Mouse (Mus musculus) lung, adult 2 months (tissue): Measurements from ENCODE around the gene Hspbap1. TPM values are rescaled to one million over a fixed set of nuclear protein-coding genes. Genes with fewer than 3 reads are reported as not detected.

Experiments
- DNase-seq: peaks from one replicate; pipeline ENCODE4 v3.0.0; 2022
- H3K4me1 ChIP-seq: fragments of 200-500 bp; 2 replicates; pipeline ENCODE4 v1.6.1; 2011; ENCODE audit warnings: low read length; ENCODE audit not compliant: control insufficient read depth, insufficient read depth
- H3K4me3 ChIP-seq: fragments of 200-500 bp; replicated peaks from 2 replicates; pipeline ENCODE3; 2011; ENCODE audit warnings: low read depth, mild to moderate bottlenecking, control low read depth, low read length; ENCODE audit errors: extremely low read depth
- CTCF ChIP-seq: fragments of 200-500 bp; IDR thresholded peaks from 2 replicates; pipeline ENCODE4 v1.5.1; 2011; ENCODE audit warnings: mild to moderate bottlenecking, low read length, control low read depth; ENCODE audit not compliant: insufficient read depth
- POLR2A ChIP-seq: fragments of 200-500 bp; IDR thresholded peaks from 2 replicates; pipeline ENCODE4 v1.6.1; 2011; ENCODE audit warnings: low read depth, mild to moderate bottlenecking, control low read depth, low read length, borderline replicate concordance; ENCODE audit errors: extremely low read depth
- WGBS: fragments of 180-500 bp; shearing (Covaris S2); methylation state at CpG from one replicate; pipeline ENCODE4 v1.1.7; 2018; 5-methylcytosine and 5-hydroxymethylcytosine counted together
- polyA plus RNA-seq: library from polyadenylated mRNA; depleted of rRNA; stranded (reverse); fragments of >200 nt; gene quantifications from 2 replicates; pipeline ENCODE4 v1.2.3, GENCODE M21; 2012

The Hspbap1 gene
- polyA plus RNA-seq, 1 experiment = 5.8 TPM

DNA sequence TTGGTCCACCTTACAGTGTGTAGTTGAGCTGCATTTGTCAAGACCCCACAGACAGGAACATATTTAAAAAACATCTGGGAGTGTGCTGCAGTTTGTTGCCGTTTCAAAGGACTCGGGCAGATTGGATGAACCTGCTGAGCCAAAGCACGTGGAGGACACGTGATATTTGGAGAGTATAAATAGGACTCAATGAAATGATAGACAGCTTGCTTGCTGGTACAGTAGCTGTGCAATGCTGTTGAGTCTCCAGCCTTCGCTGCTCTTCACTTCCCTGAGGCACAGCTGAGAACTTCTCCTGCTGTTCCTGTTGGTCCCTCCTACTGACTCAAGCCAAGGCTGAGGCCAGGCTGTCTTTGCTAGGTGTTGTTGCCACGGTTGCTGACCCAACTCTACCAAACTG lies 29.2 kb upstream of the Hspbap1 start:
- no peak overlapping the region for H3K4me3 ChIP-seq
- no peak for DNase-seq
- peaks cover 8% of the 10 kb centered on the region for H3K4me1 ChIP-seq
- TF ChIP-seq POLR2A (no peak), CTCF (no peak)
- 74% methylated on average over 6 of the region's 6 CpGs for WGBS

DNA sequence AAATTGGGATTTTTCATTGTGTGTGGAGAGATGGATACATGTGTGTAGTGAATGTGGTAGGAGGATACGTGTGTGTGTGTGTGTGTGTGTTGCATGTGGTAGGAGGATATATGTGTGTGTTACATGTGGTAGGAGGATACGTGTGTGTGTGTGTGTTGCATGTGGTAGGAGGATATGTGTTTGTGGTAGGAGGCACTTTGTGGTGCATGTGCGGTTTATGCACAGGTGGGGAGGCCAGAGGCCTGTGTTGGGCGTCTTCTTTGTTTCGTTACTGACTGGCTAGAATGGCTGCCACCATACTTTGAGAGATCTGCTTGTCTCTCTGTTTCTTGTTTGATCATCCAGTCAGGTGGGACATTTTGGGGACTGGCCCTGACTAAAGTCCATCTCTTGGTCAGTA lies 28.6 kb upstream of the Hspbap1 start:
- Histone ChIP-seq H3K4me1 (peaks cover 8% of the 10 kb centered on the region), H3K4me3 (no peak overlapping the region)
- 93% methylated on average over 5 of the region's 5 CpGs for WGBS
- no peak for TF ChIP-seq CTCF
- no peak for TF ChIP-seq POLR2A
- no peak for DNase-seq

DNA sequence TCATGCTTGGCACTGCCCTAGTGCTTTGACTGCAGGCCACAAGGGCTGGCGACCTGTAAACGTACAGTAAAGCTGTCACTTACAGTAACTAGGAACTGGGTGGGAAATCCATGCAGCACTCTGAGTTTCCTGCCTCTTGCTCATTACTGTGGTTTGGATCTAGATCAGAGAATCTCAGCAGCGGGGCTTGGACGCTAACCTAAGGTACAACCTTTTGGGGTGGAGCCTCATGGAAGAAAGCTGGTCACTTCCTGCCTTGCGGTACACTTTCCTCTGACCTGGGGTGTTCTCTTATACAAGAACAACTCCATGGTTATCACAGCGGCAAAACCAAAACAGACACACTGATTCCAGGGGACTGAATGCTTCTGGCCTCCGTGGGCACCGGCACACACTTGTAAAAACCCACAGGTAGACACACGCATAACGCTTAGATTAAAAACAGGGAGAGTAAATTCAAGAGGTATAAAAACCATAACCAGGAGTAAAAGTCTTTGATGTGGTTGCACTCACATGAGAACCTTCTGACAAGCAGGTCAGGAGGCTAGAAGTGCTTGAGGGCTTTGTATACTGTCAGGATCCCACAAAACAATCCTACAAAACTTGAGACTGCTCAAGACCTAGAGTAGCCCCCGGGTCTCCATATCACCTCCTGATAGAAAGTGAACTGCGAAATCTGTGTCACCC lies 27.8 kb upstream of the Hspbap1 start:
- DNase-seq = no peak
- Histone ChIP-seq H3K4me1 (peaks cover 8% of the 10 kb centered on the region), H3K4me3 (no peak overlapping the region)
- no peak for TF ChIP-seq POLR2A
- 64% methylated on average over 12 of the region's 12 CpGs for WGBS

DNA sequence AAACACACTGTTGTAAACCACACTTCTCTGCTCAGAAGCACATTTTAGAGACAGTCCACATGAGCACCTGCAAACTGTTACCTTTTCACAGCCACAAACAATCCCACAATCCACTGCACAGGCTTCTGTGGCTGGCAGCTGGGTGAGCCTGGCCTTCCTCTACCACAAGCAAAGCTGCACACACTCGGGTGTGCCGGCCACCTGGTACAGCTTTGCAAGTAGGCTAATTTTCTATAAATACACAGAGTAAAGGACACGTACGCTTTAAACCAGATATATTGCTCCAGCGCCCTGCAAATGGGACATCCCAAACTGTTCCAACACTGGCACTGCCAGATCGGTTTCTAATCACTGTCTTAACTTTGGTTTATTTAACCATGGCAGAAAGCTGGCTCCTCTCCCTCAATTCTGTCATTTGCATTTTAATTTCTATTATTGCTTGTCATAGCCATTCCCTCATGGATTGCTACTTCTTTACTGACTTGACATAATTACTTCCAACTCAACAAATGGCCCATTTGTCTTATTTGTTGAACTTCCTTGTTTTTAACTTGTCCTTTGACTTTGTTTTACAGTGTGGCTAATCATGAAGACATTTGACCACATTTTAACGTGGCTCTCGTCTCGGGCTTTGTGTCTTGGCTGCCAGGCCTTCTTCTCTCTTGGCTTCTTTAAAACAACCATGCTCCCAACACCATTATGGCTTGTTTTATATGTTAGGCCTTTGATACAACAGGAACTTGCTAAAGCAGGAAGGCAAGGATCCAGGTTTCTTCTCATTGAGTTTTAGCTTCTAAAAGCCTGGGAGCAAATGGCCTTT lies 22.5 kb upstream of the Hspbap1 start:
- Histone ChIP-seq H3K4me3 (no peak overlapping the region), H3K4me1 (no peaks in the 10 kb centered on the region; the same call in 1 of the 2 replicates)
- DNase-seq = no peak
- TF ChIP-seq CTCF (no peak), POLR2A (no peak)
- 74% methylated on average over 9 of the region's 9 CpGs for WGBS

DNA sequence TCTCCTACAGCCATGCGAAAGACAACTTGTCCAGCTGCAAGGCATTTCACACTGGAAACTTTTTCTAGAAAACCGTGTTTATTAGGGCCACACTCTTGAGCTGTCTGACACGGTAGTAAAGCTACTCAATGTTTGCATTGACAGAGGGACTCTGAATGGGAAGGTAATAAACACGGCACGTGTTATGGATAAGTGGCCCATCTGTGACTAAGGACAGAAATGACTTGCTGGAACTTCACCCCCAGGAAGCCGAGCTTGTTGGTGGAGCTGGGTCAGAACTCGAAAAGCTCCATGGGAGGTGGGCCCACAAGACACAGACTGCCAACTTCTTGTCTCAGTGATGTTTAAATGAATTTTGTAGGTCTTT lies 22.0 kb upstream of the Hspbap1 start:
- no peak for DNase-seq
- H3K4me1 ChIP-seq = no peaks in the 10 kb centered on the region
- WGBS = 81% methylated on average over 7 of the region's 7 CpGs
- H3K4me3 ChIP-seq = no peak overlapping the region
- no peak for TF ChIP-seq CTCF
- no peak for TF ChIP-seq POLR2A

DNA sequence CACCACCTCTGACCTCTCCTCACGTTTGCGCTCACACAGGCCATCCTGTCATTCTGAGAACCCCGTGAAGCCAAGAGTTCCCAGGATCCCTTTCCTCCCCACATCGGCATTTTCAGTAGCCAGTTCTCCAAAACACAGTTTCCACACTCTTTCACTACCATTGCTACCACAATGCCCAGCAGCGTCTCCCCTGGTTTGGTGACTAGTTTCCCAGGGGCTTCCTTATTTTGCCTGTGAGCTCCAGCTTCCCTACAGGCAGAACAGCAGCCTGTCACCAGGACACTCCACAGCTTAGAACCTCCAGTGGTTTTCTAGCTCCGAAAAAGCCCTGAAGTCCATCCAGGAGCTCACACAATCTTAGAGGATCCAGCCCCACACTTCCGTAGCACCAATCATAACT lies 20.8 kb upstream of the Hspbap1 start:
- TF ChIP-seq POLR2A (no peak), CTCF (no peak)
- H3K4me3 ChIP-seq = no peak overlapping the region
- no peak for DNase-seq
- WGBS = 74% methylated on average over 7 of the region's 7 CpGs
- no peaks in the 10 kb centered on the region for H3K4me1 ChIP-seq

DNA sequence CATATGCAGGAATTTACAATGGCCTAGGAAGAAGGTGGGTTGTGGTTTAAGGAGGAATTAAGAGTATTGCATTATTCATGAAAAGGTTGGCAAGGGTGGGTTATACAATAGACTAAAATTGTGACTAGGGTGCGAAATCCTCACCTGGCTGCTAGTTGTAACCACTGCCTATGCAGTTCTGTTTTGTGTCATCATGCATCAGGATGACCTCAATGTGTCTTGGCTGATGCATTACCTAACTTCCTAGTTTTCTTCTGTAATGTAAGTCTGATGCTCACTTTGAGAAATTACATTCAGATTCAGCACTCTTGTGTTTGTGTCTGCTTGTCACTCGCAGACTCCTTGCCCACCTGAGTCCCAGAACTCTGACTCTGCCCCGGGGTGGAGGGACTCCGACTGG lies 18.3 kb upstream of the Hspbap1 start:
- 88% methylated on average over 4 of the region's 4 CpGs for WGBS
- Histone ChIP-seq H3K4me1 (peaks cover 5% of the 10 kb centered on the region), H3K4me3 (no peak overlapping the region)
- TF ChIP-seq CTCF (no peak), POLR2A (no peak)
- DNase-seq = no peak

DNA sequence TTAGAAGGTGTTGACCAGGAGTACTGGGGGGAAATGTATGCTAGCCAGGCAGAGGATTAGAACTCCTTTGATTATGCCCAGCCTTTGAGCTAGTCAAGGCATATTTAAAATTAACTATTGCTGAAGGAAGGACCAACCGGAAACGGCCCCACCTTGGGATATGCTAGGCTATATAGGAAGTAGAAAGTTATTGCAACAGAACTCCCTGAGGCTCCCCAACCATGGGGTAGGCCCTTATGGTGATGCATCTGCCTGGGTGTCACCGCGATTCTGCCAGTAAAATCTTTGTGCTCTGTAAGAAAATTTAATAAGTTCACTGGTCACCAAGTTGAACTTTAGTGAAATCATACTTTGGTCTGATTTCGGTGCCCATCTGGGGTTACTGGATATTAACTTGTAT lies 16.2 kb upstream of the Hspbap1 start:
- WGBS = 88% methylated on average over 5 of the region's 5 CpGs
- no peak for TF ChIP-seq POLR2A
- TF ChIP-seq CTCF = no peak
- Histone ChIP-seq H3K4me1 (peaks cover 5% of the 10 kb centered on the region), H3K4me3 (no peak overlapping the region)
- DNase-seq = no peak

DNA sequence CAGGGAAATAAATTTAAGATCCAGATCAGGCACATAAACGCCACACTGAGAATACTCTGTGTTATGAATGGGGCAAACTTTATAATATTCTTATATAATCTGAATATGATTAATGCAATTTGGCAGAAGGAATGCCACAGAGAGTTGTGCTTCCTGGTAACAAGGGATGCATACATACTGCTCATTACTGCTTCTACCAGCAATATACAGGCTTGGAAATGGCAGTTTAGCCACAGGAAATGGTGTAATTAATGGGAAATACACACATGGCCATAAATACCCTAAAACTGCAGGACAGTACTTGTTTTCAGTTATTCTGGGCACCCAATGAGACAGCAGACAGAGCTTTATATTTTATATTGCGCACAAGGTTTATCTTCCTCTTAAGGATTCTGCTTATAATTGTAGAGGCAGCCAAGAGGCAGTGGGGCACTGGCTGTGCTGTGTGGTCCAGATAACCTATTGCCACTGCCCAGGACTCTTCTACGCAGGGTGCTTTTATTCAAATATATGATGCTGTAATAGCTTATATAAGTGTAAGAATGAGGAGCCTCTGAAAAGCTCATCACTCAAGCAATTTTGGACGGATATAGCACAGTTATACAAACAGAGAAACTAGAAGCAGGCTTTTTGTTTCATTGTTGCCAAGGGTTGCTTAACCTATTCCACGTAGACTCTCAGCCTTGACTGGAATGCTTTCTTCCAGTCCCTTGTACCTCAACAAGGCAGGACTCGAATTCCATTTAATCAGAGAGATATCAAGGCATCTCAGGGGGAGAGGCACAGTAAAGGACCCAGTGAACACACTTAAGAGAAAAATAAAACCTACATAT lies 14.5 kb upstream of the Hspbap1 start:
- WGBS = 41% methylated on average over 6 of the region's 6 CpGs
- DNase-seq = no peak
- Histone ChIP-seq H3K4me3 (no peak overlapping the region), H3K4me1 (peaks cover 5% of the 10 kb centered on the region)
- TF ChIP-seq POLR2A = no peak
- no peak for TF ChIP-seq CTCF
